Mouse (Mus musculus): ENCODE results near the gene Phf11b. TPM values are rescaled to one million over a fixed set of nuclear protein-coding genes. Genes with fewer than 3 reads are reported as not detected.
A peak's percentile ranks its signal among the peaks of the same experiment; 100 is the strongest.
"Not testable (repeated sequence)": the region's sequence is repeated elsewhere in the genome, so short reads cannot be mapped to it uniquely, and the experiment has no call there.

Gene Phf11b
- total RNA-seq (2014; fragmentation: Nextera tagmentation), result 1.2 TPM in 1 of 2 replicates, not detected in the other
- 1.8 and 4.2 TPM in 2 replicates for total RNA-seq (2017)

DNA sequence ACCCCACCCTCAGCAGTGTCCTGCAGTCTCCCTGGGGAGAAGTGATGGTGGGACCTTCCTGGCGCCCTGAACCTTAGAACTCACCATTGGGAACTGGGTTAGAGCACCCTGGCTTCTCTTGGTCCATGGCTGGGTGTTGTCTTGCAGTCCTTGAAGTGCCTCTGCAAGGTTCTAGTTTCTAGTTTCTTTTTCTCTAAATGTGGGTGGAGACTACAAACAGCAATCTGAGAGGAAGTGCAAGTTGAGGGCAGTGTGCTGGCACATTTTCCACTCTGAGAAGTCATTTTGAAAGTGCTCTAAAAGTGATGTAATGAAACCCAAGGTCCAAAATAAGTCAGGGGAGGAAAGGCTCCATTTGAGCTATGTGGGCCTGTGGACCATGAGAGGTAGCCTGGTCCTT, at the start of gene Phf11b:
Gene Phf11b, minus strand, starts transcription at position 163 of the 400 bp plus-strand sequence.
- ATAC-seq (replicated peaks; ENCODE audit: poor library complexity, severe bottlenecking), result peak; percentile 93

DNA sequence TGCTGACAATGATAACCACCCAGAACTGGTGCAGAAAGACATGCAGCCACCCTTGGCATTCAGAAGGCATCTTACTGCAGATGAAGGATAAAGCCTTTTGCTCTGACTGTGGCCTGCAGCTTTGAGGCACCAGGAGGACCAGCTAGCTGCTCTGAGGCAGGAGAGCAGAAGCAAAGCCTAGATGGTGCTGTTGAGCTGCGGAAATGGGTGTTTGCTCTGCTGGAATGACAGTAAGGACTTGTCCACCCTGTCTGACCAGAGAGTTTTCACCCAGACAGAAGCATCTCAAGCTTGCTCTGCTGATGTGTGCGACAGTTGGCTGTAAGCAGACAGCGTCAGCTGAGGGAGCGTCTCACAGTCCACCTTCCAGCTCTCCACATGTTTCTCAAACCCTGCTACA, 49.0 kb upstream of the Phf11b start:
- not testable (repeated sequence) for ATAC-seq (replicated peaks; ENCODE audit: poor library complexity, severe bottlenecking)

DNA sequence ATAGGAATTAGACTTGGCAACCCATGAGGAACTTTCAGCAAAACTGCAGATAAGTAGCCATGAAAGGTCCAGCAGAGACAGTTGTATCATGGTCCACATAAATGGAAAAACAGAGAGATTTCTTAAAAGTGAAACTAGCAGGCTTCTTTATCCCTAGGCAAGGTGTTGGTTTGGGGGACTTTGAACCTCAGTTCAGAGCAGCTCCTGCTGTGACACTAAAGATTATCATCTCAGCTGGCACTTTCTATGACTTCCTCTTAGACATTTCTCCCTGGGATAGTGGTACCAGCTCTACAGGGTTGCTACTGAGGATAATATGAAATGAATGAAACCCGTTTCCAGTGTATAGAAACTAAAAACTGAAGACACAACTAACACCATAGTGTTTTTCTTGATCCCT, 48.4 kb upstream of the Phf11b start:
- ATAC-seq (replicated peaks; ENCODE audit: poor library complexity, severe bottlenecking), result no peak

DNA sequence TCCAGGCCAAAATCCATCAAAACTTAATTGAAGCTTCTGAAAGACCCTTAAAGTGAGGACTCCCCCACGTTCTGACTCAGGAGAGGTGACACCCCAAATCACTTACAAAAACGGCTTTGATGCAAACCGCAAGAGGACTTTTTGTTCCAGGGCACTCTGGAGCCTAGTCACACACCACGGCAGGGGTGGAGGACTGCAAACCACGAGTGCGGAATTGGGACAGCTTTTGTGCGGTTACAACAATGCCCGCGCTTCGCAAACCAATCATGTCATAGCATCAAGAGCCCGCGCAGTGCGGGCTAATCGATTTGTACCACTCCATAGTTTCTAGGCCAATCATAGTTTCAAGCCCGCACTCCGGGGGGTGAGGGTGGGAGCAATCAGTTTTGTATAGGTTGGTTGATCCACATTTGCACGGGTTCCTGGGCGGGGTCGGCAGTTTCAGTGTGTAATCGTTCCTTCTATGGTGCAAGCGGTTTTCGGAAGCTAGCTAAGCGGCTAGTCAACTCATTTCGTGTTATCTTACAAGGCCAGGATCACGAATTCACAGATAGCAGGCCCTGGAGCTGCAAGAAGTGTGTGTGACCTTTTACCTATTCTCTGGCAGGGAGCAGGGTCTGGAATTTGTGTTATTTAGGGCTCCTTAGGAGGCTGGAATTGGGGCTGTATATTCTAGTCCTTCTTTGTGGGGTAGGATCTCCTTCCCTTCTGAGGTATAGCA, 29.4 kb upstream of the Phf11b start:
- ATAC-seq (replicated peaks; ENCODE audit: poor library complexity, severe bottlenecking), result no peak

DNA sequence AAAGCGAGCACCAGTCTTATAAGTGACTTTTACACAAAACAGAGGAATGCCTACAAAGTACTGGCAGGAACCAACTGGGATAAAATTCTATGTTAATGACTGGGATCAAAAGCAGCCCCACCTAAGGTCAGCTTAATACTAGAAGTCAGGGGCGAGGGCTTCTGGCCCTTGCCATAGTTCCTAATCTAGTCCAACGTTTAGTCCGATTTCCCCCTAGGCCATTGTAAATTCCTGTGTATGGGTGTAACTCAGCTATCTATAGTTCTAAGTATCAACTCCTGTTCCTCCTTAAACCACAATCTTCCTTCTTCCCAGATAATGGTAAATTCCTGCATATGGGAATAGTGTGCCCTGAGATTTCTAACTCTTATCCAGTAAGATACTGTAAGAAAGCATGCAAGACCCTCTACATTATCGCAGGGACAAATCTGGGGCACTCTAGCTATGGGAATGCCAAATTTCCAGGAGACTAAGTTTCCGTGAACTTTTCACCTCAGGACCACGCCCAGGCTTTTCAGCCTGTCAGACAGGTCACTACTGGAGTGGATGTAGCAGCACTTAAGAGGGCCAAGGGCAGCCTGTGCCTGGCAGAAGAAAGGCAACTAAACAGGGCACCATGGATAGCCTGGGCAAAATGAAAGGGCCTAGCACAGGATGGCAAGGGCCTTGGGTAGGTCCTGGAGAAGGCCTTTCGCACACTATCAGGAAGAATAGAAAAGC, 25.4 kb upstream of the Phf11b start:
- no peak for ATAC-seq (replicated peaks; ENCODE audit: poor library complexity, severe bottlenecking)

DNA sequence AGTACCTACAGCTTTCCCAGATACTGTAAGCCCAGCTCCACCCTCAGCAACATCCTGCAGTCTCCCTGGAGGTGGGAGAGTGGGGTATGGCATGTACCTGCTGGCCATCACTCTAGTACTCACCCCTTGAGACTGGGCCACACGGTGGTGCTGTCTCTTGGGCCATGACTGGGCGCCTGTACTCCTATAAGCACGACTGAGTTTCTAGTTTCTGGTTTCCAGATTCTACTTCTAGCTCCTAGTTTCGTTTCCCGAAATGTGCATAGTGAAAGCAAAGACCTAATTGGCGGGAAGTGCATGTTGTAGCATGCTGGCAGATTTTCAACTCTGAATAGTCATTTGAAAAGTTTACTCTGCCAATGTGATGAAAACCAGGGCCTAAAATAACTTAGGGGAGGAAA, 24.1 kb upstream of the Phf11b start, which contains the start of gene Phf11d:
Gene Phf11d, minus strand, starts transcription at position 227 of the 401 bp plus-strand sequence.
- peak; percentile 71 for ATAC-seq (replicated peaks; ENCODE audit: poor library complexity, severe bottlenecking)

DNA sequence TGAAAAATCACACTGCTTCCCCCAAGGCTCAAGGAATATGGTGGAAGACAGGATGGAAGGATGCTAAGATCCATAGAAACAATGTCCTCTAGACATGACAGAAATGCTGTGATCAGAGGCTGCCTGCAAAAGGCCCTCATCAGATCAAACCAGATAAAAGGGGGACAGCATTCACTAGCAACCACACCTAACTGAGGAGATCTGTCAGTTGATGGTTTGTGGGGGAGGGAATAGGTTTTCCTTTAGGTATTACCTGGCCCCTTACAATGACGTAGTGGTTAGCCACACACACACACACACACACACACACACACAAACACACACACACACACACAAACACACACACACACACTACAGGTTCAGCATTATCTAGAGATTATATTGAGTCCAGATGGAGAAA, 1.6 kb downstream of the Phf11b start:
- ATAC-seq (replicated peaks; ENCODE audit: poor library complexity, severe bottlenecking), result no peak

DNA sequence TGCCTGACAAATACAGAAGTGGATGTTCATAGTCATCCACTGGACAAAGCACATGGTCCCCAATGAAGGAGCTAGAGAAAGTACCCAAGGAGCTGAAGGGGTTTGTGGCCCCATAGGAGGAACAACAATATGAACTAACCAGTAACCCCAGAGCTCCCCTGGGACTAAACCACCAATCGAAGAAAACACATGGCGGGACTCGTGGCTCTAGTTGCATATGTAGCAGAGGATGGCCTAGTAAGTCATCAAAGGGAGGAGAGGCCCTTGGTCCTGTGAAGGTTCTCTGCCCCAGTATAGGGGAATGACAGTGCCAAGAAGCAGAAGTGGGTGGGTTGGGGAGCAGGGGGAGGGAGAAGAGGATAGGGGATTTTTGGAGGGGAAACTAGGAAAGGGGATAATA, 5.1 kb downstream of the Phf11b start:
- ATAC-seq (replicated peaks; ENCODE audit: poor library complexity, severe bottlenecking), result not testable (repeated sequence)

DNA sequence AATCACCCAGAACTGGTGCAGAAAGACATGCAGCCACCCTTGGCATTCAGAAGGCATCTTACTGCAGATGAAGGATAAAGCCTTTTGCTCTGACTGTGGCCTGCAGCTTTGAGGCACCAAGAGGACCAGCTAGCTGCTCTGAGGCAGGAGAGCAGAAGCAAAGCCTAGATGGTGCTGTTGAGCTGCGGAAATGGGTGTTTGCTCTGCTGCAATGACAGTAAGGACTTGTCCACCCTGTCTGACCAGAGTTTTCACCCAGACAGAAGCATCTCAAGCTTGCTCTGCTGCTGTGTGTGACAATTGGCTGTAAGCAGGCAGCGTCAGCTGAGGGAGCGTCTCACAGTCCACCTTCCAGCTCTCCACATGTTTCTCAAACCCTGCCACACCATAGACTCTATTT, 10.7 kb downstream of the Phf11b start:
- ATAC-seq (replicated peaks; ENCODE audit: poor library complexity, severe bottlenecking), result peak; percentile 40; the same call in 1 of the 2 replicates

DNA sequence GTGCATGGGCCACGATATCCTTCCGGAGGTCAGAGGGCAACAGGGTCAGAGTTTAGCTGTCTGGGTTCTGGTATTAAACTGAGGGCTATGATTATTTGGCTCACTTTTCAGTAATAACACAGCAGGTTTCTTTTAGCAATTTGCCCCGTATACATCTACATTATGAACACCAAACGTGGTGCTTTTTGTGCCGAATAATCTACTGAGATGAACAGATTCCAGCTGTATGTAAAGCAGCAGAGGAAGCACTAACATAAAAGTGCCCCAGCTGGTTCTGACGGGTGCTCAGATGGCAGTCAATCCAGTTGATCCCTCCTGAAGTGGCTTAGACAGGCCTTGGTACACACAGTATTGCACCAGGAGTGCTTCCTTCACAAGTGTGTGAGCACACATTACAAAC, 21.2 kb downstream of the Phf11b start:
- ATAC-seq (replicated peaks; ENCODE audit: poor library complexity, severe bottlenecking), result not testable (repeated sequence)

DNA sequence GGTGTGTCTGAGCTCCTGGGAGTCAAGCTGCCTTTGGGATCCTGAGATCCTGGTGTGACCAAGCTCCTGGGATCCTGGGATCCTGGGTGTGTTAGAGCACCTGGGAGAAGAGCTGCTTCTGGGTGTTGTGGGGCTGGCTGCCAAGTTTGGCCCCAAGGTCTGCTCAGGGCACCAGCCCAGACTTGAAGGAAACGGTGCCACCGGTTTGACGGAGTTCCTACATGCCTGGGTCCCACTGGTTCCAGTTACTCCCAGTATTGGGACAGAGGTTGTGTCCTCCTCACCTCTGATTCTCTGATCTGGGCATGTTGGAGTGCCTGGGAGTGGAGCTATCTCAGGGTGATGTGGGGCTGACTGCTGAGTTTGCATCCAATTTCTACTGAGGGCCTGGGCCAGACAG, 22.1 kb downstream of the Phf11b start:
- not testable (repeated sequence) for ATAC-seq (replicated peaks; ENCODE audit: poor library complexity, severe bottlenecking)

DNA sequence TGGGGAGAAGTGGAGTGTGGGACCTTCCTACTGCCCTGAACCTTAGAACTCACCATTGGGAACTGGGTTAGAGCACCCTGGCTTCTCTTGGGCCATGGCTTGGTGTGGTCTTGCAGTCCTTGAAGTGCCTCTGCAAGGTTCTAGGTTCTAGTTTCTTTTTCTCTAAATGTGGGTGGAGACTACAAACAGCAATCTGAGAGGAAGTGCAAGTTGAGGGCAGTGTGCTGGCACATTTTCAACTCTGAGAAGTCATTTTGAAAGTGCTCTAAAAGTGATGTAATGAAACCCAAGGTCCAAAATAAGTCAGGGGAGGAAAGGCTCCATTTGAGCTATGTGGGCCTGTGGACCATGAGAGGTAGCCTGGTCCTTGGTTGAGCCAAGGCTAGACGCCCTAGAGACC, 43.8 kb downstream of the Phf11b start, which contains the start of gene Phf11a:
Gene Phf11a, minus strand, starts transcription at position 132 of the 400 bp plus-strand sequence.
- peak; percentile 91 for ATAC-seq (replicated peaks; ENCODE audit: poor library complexity, severe bottlenecking)

DNA sequence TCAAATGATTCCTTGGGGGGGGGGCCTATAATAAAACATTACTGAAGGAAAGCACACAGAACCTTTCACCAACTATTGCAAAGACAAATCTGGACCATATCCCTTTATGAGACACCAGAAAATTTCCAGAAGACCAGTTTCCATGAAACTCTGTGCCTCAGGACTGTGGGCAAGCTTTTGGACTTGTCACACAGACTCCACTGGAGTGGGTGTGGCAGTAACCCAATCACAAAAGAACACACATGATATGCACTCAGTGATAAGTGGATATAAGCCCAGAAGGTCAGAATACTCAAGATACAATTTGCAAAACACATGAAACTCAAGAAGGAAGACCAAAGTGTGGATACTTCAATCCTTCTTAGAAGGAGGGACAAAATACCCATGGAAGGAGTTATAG, 49.4 kb downstream of the Phf11b start:
- not testable (repeated sequence) for ATAC-seq (replicated peaks; ENCODE audit: poor library complexity, severe bottlenecking)

DNA sequence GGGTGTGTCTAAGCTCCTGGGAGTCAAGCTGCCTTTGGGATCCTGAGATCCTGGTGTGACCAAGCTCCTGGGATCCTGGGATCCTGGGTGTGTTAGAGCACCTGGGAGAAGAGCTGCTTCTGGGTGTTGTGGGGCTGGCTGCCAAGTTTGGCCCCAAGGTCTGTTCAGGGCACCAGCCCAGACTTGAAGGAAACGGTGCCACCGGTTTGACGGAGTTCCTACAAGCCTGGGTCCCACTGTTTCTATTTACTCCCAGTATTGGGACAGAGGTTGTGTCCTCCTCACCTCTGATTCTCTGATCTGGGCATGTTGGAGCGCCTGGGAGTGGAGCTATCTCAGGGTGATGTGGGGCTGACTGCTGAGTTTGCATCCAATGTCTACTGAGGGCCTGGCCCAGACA, 66.2 kb downstream of the Phf11b start:
- ATAC-seq (replicated peaks; ENCODE audit: poor library complexity, severe bottlenecking), result not testable (repeated sequence)

Other genes starting within 250 kb of the Phf11b start
- not detected in 2 replicates for gene 1700129C05Rik, start 198.5 kb downstream of the Phf11b start, total RNA-seq (2014; fragmentation: Nextera tagmentation)
- gene 1700129C05Rik, start 198.5 kb downstream of the Phf11b start, total RNA-seq (2017), result not detected in 2 replicates
- gene Gm5142, start 162.6 kb downstream of the Phf11b start, total RNA-seq (2014; fragmentation: Nextera tagmentation), result not detected in 2 replicates
- not detected in 2 replicates for gene Gm5142, start 162.6 kb downstream of the Phf11b start, total RNA-seq (2017)
- gene Rcbtb1, start 140.1 kb downstream of the Phf11b start, total RNA-seq (2014; fragmentation: Nextera tagmentation), result 26.3 and 29.8 TPM in 2 replicates
- 7.7 and 12.2 TPM in 2 replicates for gene Rcbtb1, start 140.1 kb downstream of the Phf11b start, total RNA-seq (2017)
- not detected in 2 replicates for gene Gm6904, start 81.1 kb downstream of the Phf11b start, total RNA-seq (2014; fragmentation: Nextera tagmentation)
- gene Gm6904, start 81.1 kb downstream of the Phf11b start, total RNA-seq (2017), result not detected in 2 replicates
- gene Phf11a, start 43.8 kb downstream of the Phf11b start, total RNA-seq (2014; fragmentation: Nextera tagmentation), result not detected in 2 replicates
- not detected in 2 replicates for gene Phf11a, start 43.8 kb downstream of the Phf11b start, total RNA-seq (2017)
- gene Phf11d, start 24.1 kb upstream of the Phf11b start, total RNA-seq (2014; fragmentation: Nextera tagmentation), result not detected in 2 replicates
- gene Phf11d, start 24.1 kb upstream of the Phf11b start, total RNA-seq (2017), result 0.93 and 1.4 TPM in 2 replicates
- gene Phf11c, start 54.0 kb upstream of the Phf11b start, total RNA-seq (2014; fragmentation: Nextera tagmentation), result 2.4 and 2.6 TPM in 2 replicates
- 1.1 and 1.6 TPM in 2 replicates for gene Phf11c, start 54.0 kb upstream of the Phf11b start, total RNA-seq (2017)
- 17.0 and 17.3 TPM in 2 replicates for gene Setdb2, start 99.5 kb upstream of the Phf11b start, total RNA-seq (2014; fragmentation: Nextera tagmentation)
- 26.6 and 28.9 TPM in 2 replicates for gene Setdb2, start 99.5 kb upstream of the Phf11b start, total RNA-seq (2017)
- gene Cab39l, start 99.6 kb upstream of the Phf11b start, total RNA-seq (2014; fragmentation: Nextera tagmentation), result 32.5 and 42.4 TPM in 2 replicates
- 31.0 and 43.0 TPM in 2 replicates for gene Cab39l, start 99.6 kb upstream of the Phf11b start, total RNA-seq (2017)

Data from granulocyte monocyte progenitor cell, adult 5-6 weeks (primary cell).